Mouse (Mus musculus) testis, adult 2 months (tissue): ENCODE data around the gene H2-T23. TPM values are rescaled to one million over a fixed set of nuclear protein-coding genes. Genes with fewer than 3 reads are reported as not detected.
"Not testable (repeated sequence)": the region's sequence is repeated elsewhere in the genome, so short reads cannot be mapped to it uniquely, and the experiment has no call there.

Experiments used
- H3K27ac ChIP-seq: fragments of 200-500 bp; 2 replicates; pipeline ENCODE4 v1.5.1; 2012; ENCODE audit warnings: low read depth, low read length; ENCODE audit not compliant: control insufficient read depth, insufficient read depth
- H3K27me3 ChIP-seq: fragments of 200-500 bp; 2 replicates; pipeline ENCODE4 v1.6.1; 2012; ENCODE audit warnings: mild to moderate bottlenecking, low read length, moderate library complexity; ENCODE audit not compliant: control insufficient read depth, insufficient read depth
- H3K36me3 ChIP-seq: fragments of 200-500 bp; 2 replicates; pipeline ENCODE4 v1.6.1; 2012; ENCODE audit warnings: mild to moderate bottlenecking, low read length; ENCODE audit not compliant: control insufficient read depth, insufficient read depth
- H3K4me1 ChIP-seq: fragments of 200-500 bp; 2 replicates; pipeline ENCODE4 v1.6.1; 2012; ENCODE audit warnings: low read length; ENCODE audit not compliant: control insufficient read depth, insufficient read depth
- H3K4me3 ChIP-seq: fragments of 200-500 bp; 2 replicates; pipeline ENCODE4 v1.5.1; 2012; ENCODE audit warnings: low read depth, mild to moderate bottlenecking, low read length, moderate library complexity, mixed read lengths; ENCODE audit not compliant: control insufficient read depth
- CTCF ChIP-seq: fragments of 200-500 bp; IDR thresholded peaks from 2 replicates; pipeline ENCODE4 v1.5.1; 2012; ENCODE audit warnings: low read depth, mild to moderate bottlenecking, inconsistent platforms, low read length, moderate library complexity; ENCODE audit not compliant: control insufficient read depth, insufficient read depth, insufficient replicate concordance
- POLR2A ChIP-seq: fragments of 200-500 bp; IDR thresholded peaks from 2 replicates; pipeline ENCODE4 v1.6.1; 2012; ENCODE audit warnings: low read depth, mild to moderate bottlenecking, inconsistent platforms, low read length, moderate library complexity; ENCODE audit not compliant: control insufficient read depth
- polyA plus RNA-seq: library from polyadenylated mRNA; depleted of rRNA; stranded (reverse); fragments of >200 nt; gene quantifications from 2 replicates; pipeline ENCODE4 v1.2.3, GENCODE M21; 2012; rRNA removed

The H2-T23 gene
- polyA plus RNA-seq: 2.8 and 4.7 TPM in 2 replicates

DNA sequence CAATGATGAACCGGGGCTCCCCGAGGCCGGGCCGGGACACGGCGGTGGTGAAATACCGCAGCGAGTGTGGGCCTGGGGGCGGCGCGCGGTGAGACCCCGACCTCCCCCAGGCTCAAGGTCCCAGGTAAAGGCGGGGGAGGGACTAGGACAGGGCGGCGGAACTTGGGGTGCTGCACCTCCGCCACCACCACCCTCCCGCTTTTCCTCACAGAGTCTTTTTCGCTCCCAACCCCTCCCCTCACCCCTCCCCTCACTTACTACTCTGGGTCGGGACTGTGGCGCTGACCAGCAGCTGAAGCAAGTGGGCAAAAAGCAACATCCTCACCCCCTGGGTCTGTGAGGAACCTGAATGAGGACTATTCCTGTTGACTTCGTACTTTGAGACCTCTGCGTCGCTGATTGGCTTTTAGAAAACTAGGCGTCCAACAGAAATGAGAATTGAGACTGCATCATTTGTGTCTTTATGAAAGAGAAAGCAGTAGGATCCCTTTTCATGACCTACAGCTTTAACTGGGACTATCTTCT is at the start of gene H2-T23:
TSS of gene H2-T23 (minus strand) at position 505 of the 525 bp plus-strand sequence.
- not testable (repeated sequence) for H3K27me3 ChIP-seq, H3K27ac ChIP-seq, H3K36me3 ChIP-seq, H3K4me1 ChIP-seq
- H3K4me3 ChIP-seq: peak within 1 kb of the TSS; percentile 58

DNA sequence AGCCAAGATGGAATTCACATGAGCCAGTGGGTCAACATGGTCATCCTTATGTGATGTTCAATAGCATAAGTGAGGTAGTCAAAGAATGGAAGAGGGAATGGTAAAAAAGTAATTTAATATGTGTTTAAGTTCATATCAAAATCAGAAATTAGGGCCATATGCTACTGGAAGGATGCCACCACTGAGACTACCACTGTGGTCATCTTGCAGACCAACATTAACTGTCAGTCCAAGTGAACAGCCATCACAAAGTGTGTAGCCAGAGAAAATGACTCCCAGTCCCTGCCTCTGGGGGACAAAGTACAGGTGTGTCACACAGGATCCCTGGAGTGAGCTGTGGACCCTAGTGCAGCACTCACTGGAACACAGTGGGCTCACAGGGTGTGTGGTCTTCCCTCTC is 49.2 kb upstream of the H2-T23 start:
- not testable (repeated sequence) for H3K27ac ChIP-seq, H3K36me3 ChIP-seq, H3K27me3 ChIP-seq, H3K4me3 ChIP-seq
- H3K4me1 ChIP-seq: peaks cover 12% of the 10 kb centered on the region

GRCm38 (mm10) chr17:36060829-36061228 is 28.2 kb upstream of the H2-T23 start:
- Histone ChIP-seq H3K36me3 (no peaks in the 10 kb centered on the region), H3K4me3 (no peak overlapping the region), H3K27ac (no peak overlapping the region), H3K27me3 (no peaks in the 10 kb centered on the region), H3K4me1 (no peaks in the 10 kb centered on the region)
- peak; percentile 43; the same call in 1 of the 2 replicates for TF ChIP-seq CTCF
- TF ChIP-seq POLR2A: no peak

DNA sequence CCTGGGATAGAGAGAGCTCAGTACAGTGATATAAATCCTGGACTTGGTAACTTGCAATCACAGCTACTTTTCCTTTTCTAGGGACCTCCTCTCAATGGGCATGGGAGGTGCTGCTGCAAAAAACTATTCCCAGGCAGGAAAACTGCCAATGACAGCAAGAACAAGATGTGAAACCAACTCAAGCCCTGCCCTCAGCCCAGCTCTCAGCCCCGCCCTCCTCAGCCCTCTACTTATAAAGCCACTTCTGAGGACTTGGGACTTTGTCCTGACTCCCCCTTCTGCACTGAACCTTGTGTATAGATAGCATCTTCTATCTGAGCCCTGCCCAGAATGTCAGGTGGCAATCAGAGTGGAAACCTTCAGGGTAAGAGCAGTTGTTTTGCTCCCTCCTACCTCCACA is 25.7 kb upstream of the H2-T23 start, which contains the start of gene Gm11127:
TSS of gene Gm11127 (minus strand) at position 10 of the 400 bp plus-strand sequence.
- not testable (repeated sequence) for H3K36me3 ChIP-seq, H3K4me3 ChIP-seq, H3K27me3 ChIP-seq, H3K4me1 ChIP-seq, H3K27ac ChIP-seq

DNA sequence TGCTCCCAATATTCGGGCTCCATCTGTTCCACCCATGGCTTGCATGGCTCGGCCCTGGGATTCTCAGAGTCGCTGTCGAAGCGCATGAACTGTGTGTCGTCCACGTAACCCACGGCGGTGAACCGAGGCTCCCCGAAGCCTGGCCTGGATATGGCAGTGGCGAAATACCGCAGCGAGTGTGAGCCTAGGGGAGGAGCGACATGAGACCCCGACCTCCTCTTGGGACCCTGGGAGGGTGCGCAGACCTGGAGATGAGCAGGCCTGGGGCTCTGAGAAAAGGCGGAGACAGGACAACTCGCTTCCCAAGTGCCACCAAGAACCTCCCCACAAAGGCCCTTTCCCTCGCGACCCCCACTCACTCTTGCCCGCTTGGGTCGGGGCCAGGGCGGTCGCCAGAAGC is 25.3 kb upstream of the H2-T23 start:
- not testable (repeated sequence) for H3K27ac ChIP-seq, H3K27me3 ChIP-seq, H3K4me3 ChIP-seq

DNA sequence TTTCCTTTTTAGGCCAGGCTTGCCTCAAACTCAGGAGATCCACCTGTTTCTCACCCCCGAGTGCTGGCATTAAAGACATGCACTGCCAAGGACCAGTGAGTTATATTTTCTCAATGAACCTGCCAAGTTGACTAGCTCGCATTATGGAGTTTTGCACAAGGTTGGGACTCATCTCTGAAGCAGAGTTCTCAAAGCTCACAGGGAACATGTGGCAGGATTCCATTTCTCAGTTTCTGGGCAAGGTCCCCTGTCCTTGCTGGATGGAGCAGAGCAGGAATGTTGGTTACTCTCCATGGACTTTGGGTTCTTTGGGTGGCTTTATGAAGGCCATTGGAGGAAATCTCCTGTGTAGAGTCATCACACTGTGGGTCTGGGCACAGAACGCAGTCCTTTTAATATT is 10.6 kb upstream of the H2-T23 start:
- H3K4me3 ChIP-seq: no peak overlapping the region

More for the DNA sequence above, 25.3 kb upstream of the H2-T23 start:
- H3K4me1 ChIP-seq, H3K36me3 ChIP-seq: not testable (repeated sequence)

GRCm38 (mm10) chr17:36042610-36043169 is 10.0 kb upstream of the H2-T23 start, which contains the start of the genes H2-T22 and Gm6034:
TSS of gene H2-T22 (minus strand) at chr17:36042747.
TSS of gene Gm6034 (plus strand) at chr17:36042961.
- peak within 1 kb of the TSS; percentile 34 for H3K4me3 ChIP-seq
- peak within 1 kb of the TSS; percentile 64; the same call in 1 of the 2 replicates for H3K27ac ChIP-seq
- not testable (repeated sequence) for H3K4me1 ChIP-seq, H3K27me3 ChIP-seq, H3K36me3 ChIP-seq
- TF ChIP-seq POLR2A: 0 out of 2 replicates have a peak, but pooled peaks have one; percentile 32

More for the DNA sequence above, 10.6 kb upstream of the H2-T23 start:
- no peak overlapping the region; the same call in 1 of the 2 replicates for H3K27ac ChIP-seq
- H3K27me3 ChIP-seq: no peaks in the 10 kb centered on the region
- no peaks in the 10 kb centered on the region for H3K36me3 ChIP-seq
- H3K4me1 ChIP-seq: no peaks in the 10 kb centered on the region; the same call in 1 of the 2 replicates
- no peak for TF ChIP-seq CTCF

GRCm38 (mm10) chr17:36042055-36042454 is 9.4 kb upstream of the H2-T23 start:
- H3K36me3 ChIP-seq, H3K27me3 ChIP-seq, H3K4me3 ChIP-seq, H3K4me1 ChIP-seq, H3K27ac ChIP-seq: not testable (repeated sequence)

DNA sequence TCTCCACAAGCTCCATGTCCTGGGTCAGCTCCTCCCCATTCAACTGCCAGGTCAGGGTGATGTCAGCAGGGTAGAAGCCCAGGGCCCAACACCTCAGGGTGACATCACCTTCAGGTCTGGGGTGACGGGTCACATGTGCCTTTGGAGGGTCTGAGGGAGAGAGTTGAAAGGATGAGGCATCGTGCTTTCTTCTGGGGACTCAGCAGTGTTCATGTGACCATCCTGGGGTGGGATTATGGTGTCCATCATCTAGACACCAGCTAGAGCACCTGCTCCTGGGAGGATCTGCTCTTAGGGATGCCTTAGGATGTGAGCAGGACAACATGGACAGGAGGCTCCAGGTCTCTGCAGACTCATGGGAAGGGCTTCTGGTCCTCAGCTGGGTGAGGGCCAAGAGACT is 7.9 kb upstream of the H2-T23 start:
- H3K27ac ChIP-seq, H3K4me1 ChIP-seq, H3K27me3 ChIP-seq, H3K36me3 ChIP-seq, H3K4me3 ChIP-seq: not testable (repeated sequence)

- not testable (repeated sequence) for H3K4me1 ChIP-seq, H3K4me3 ChIP-seq, H3K27me3 ChIP-seq, H3K36me3 ChIP-seq, H3K27ac ChIP-seq
Observed at GRCm38 (mm10) chr17:36036126-36036525, 3.5 kb upstream of the H2-T23 start.

GRCm38 (mm10) chr17:36035010-36035638 is 2.5 kb upstream of the H2-T23 start:
- H3K27ac ChIP-seq, H3K27me3 ChIP-seq, H3K36me3 ChIP-seq, H3K4me1 ChIP-seq, H3K4me3 ChIP-seq: not testable (repeated sequence)
